Mouse (Mus musculus): ENCODE measurements around the gene Eef2. TPM values are rescaled to one million over a fixed set of nuclear protein-coding genes. Genes with fewer than 3 reads are reported as not detected.

Eef2 gene
- polyA plus RNA-seq, 1 experiment: 1,420 TPM

- no peak for DNase-seq
- WGBS: 34% methylated on average over 11 of the region's 11 CpGs
- peak overlapping the region; percentile 95 for H3K4me3 ChIP-seq (replicated peaks; ENCODE audit: extremely low read depth, low read depth, low read length)
- TF ChIP-seq CTCF (IDR thresholded peaks at IDR 0.05; ENCODE audit: insufficient read depth, low read length) (no peak), POLR2A (IDR thresholded peaks at IDR 0.05; ENCODE audit: borderline replicate concordance, extremely low read depth, low read depth, low read length) (no peak)
- peaks cover 39% of the 10 kb centered on the region for H3K4me1 ChIP-seq (ENCODE audit: control insufficient read depth, insufficient read depth, low read length)
Observed at GRCm38 (mm10) chr10:81138821-81139528, 37.5 kb upstream of the Eef2 start.

GRCm38 (mm10) chr10:81139529-81139846 is 36.9 kb upstream of the Eef2 start:
- H3K4me3 ChIP-seq (replicated peaks; ENCODE audit: extremely low read depth, low read depth, low read length): no peak overlapping the region

GRCm38 (mm10) chr10:81140005-81140404 is 36.4 kb upstream of the Eef2 start:
- no peak for DNase-seq
- TF ChIP-seq CTCF (IDR thresholded peaks at IDR 0.05; ENCODE audit: insufficient read depth, low read length) (no peak), POLR2A (IDR thresholded peaks at IDR 0.05; ENCODE audit: borderline replicate concordance, extremely low read depth, low read depth, low read length) (no peak)
- Histone ChIP-seq H3K4me1 (ENCODE audit: control insufficient read depth, insufficient read depth, low read length) (peaks cover 35% of the 10 kb centered on the region), H3K4me3 (replicated peaks; ENCODE audit: extremely low read depth, low read depth, low read length) (no peak overlapping the region)
- 17% methylated on average over 8 of the region's 8 CpGs for WGBS

More at GRCm38 (mm10) chr10:81139529-81139846, 36.9 kb upstream of the Eef2 start:
- H3K4me1 ChIP-seq (ENCODE audit: control insufficient read depth, insufficient read depth, low read length): peaks cover 40% of the 10 kb centered on the region
- DNase-seq: no peak
- TF ChIP-seq CTCF (IDR thresholded peaks at IDR 0.05; ENCODE audit: insufficient read depth, low read length): no peak
- TF ChIP-seq POLR2A (IDR thresholded peaks at IDR 0.05; ENCODE audit: borderline replicate concordance, extremely low read depth, low read depth, low read length): no peak
- 60% methylated on average over 4 of the region's 4 CpGs for WGBS

- no peak for DNase-seq
- 18% methylated on average over 10 of the region's 10 CpGs for WGBS
- peaks cover 37% of the 10 kb centered on the region for H3K4me1 ChIP-seq (ENCODE audit: control insufficient read depth, insufficient read depth, low read length)
- peak overlapping the region; percentile 56 for H3K4me3 ChIP-seq (replicated peaks; ENCODE audit: extremely low read depth, low read depth, low read length)
- TF ChIP-seq POLR2A (IDR thresholded peaks at IDR 0.05; ENCODE audit: borderline replicate concordance, extremely low read depth, low read depth, low read length): no peak
- no peak for TF ChIP-seq CTCF (IDR thresholded peaks at IDR 0.05; ENCODE audit: insufficient read depth, low read length)
Observed at GRCm38 (mm10) chr10:81140717-81141454, 35.5 kb upstream of the Eef2 start.

- WGBS: 62% methylated on average over 7 of the region's 7 CpGs
- H3K4me1 ChIP-seq (ENCODE audit: control insufficient read depth, insufficient read depth, low read length): peaks cover 37% of the 10 kb centered on the region
- TF ChIP-seq CTCF (IDR thresholded peaks at IDR 0.05; ENCODE audit: insufficient read depth, low read length) (no peak), POLR2A (IDR thresholded peaks at IDR 0.05; ENCODE audit: borderline replicate concordance, extremely low read depth, low read depth, low read length) (no peak)
- H3K4me3 ChIP-seq (replicated peaks; ENCODE audit: extremely low read depth, low read depth, low read length): no peak overlapping the region
- DNase-seq: no peak
Observed at GRCm38 (mm10) chr10:81141455-81142210, 34.8 kb upstream of the Eef2 start.

GRCm38 (mm10) chr10:81142551-81142981 is 33.9 kb upstream of the Eef2 start:
- Histone ChIP-seq H3K4me3 (replicated peaks; ENCODE audit: extremely low read depth, low read depth, low read length) (no peak overlapping the region), H3K4me1 (ENCODE audit: control insufficient read depth, insufficient read depth, low read length) (peaks cover 39% of the 10 kb centered on the region)
- TF ChIP-seq POLR2A (IDR thresholded peaks at IDR 0.05; ENCODE audit: borderline replicate concordance, extremely low read depth, low read depth, low read length) (no peak), CTCF (IDR thresholded peaks at IDR 0.05; ENCODE audit: insufficient read depth, low read length) (no peak)
- 56% methylated on average over 5 of the region's 5 CpGs for WGBS
- DNase-seq: no peak

GRCm38 (mm10) chr10:81143157-81143633 is 33.2 kb upstream of the Eef2 start:
- Histone ChIP-seq H3K4me1 (ENCODE audit: control insufficient read depth, insufficient read depth, low read length) (peaks cover 39% of the 10 kb centered on the region), H3K4me3 (replicated peaks; ENCODE audit: extremely low read depth, low read depth, low read length) (no peak overlapping the region)
- no peak for TF ChIP-seq POLR2A (IDR thresholded peaks at IDR 0.05; ENCODE audit: borderline replicate concordance, extremely low read depth, low read depth, low read length)
- 56% methylated on average over 7 of the region's 7 CpGs for WGBS
- DNase-seq: no peak

GRCm38 (mm10) chr10:81143845-81144437 is 32.5 kb upstream of the Eef2 start:
- Histone ChIP-seq H3K4me3 (replicated peaks; ENCODE audit: extremely low read depth, low read depth, low read length) (no peak overlapping the region), H3K4me1 (ENCODE audit: control insufficient read depth, insufficient read depth, low read length) (peaks cover 37% of the 10 kb centered on the region)
- DNase-seq: no peak
- WGBS: 94% methylated on average over 52 of the region's 52 CpGs
- TF ChIP-seq CTCF (IDR thresholded peaks at IDR 0.05; ENCODE audit: insufficient read depth, low read length) (no peak), POLR2A (IDR thresholded peaks at IDR 0.05; ENCODE audit: borderline replicate concordance, extremely low read depth, low read depth, low read length) (no peak)

GRCm38 (mm10) chr10:81144667-81145066 is 31.8 kb upstream of the Eef2 start:
- H3K4me1 ChIP-seq (ENCODE audit: control insufficient read depth, insufficient read depth, low read length): peaks cover 30% of the 10 kb centered on the region
- WGBS: 57% methylated on average over 27 of the region's 27 CpGs
- no peak for DNase-seq
- TF ChIP-seq POLR2A (IDR thresholded peaks at IDR 0.05; ENCODE audit: borderline replicate concordance, extremely low read depth, low read depth, low read length) (no peak), CTCF (IDR thresholded peaks at IDR 0.05; ENCODE audit: insufficient read depth, low read length) (no peak)
- no peak overlapping the region for H3K4me3 ChIP-seq (replicated peaks; ENCODE audit: extremely low read depth, low read depth, low read length)

Measured in lung, adult 2 months (tissue).